Mouse (Mus musculus) urinary bladder, postnatal 4 days (tissue): ENCODE results near the gene Gp5.
A peak's percentile ranks its signal among the peaks of the same experiment; 100 is the strongest.

ENCODE experiments used
- DNase-seq, 2 experiments: peaks; one replicate each; pipeline ENCODE4 v3.0.0; 2021 to 2022; ENCODE audit warnings: low spot score in 2 of 2

Gp5 gene

GRCm38 (mm10) chr16:30278406-30278805 is 32.2 kb downstream of the Gp5 start:
- DNase-seq = no peak

DNA sequence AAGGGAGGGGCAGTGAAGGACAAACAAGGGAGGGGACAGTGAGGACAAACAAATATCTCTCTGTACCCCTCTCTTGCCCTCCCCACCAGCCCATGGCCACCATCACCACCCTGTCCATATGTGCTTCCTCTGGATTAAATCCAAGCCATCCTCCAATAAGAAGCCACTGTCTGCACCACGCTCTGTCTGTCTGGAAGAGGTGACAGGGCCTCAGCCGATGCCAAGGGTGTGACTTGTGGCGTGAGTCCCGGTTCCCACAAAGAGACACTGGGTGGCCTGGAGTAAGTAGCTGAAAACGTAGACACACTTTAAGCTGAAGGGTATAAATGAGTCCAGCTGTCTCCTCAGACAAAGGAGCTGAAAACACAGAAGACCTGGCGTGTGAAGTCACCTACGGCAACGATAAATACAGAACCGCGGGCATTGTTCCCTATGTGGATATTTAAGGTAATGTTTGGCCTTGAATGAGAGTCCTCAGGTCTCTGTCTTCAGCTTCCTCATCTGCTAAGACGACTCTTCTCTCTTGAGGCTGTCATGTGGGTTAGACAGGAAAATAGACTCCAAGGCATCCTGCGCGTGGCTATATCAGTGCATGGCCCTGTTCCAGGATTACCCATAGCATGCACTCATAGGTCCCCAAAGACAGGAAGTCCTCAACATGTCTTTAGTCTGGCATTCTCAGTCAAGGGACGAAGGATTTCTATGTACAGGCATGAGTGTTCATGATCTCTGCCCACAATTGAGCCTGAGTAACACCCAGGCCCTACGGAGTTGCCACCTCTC is 34.8 kb downstream of the Gp5 start:
- DNase-seq = no peak

DNA sequence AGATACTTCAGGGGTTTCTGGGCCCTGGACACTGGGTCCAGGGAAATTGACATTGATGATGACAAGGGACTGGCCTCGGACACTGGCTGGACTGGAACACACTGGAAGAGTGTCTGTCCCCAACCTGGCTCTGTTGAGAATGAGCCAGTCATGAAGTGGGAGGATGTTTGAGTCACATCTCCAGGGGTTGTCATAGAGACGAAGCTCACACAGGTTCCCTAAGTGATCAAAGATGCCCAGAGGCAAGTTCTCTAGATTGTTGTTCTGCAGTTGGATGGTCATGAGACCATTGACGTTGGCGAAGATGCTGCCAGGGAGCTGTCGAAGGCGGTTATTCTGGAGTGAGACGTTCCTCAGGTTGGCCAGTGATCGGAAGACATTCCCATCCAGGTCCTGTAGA is 37.5 kb downstream of the Gp5 start:
- no peak for DNase-seq

DNA sequence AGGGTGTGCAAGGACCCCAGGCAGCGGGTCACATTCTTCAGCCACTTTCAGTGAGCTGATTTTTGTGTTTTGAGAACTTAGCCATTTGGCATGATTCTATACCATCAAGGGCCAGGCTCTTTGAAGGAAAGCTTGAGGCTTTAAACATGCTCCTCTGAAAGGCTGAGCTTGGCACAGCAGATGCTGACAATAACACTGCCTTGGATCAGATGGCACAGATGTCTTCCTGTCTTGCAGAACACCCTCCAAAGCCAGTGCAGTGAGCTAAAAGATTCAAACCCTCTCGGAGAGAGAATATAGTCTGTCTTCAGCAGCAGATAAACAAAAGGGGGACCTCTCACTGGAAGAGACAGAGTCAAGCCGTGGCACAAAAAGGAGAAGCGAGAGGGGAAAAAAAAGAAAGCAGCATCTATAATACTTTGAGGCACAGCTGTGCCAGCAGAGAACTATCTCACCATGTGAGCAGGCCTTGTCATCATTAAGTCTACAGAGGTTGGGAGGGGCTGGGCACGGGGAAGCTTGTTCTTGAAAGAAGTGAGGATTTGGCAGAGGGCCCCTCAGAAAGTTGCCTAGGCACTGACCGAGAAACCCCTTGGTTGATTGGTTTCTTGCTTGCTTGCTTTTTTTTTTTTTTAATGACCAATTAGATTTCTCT is 38.5 kb downstream of the Gp5 start:
- DNase-seq = no peak

DNA sequence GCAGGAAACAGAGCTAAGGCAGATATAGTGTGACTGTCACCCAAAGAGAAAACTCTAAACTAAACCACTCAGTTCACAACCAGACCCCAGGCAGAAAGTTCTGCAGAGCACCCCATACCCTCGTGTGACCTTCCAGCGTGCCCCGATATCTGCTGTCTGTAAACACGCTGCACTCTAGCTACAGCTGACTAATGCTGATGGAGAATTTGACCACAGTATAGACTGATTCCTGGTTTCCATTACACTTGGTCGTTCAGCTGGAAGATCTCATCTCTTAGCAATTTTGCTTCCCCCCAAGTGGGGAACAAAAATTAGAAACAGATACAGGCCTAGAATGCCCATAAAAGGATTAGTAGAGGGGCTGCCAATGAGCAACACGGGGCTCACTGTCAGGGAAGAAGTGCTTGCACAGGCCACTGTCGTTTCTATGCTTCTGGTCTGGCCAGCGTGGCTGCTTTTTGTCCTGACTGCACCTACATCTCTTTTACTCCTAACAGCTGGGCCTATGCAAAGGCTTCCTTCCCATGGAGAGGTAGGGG is 39.3 kb downstream of the Gp5 start:
- DNase-seq = no peak

- DNase-seq = no peak
Observed at GRCm38 (mm10) chr16:30267359-30267758, 43.2 kb downstream of the Gp5 start, which contains the start of gene Cpn2. Gene Cpn2 (minus strand): TSS chr16:30267499.

GRCm38 (mm10) chr16:30266561-30266960 is 44.0 kb downstream of the Gp5 start:
- DNase-seq = no peak

- no peak for DNase-seq
Observed at GRCm38 (mm10) chr16:30265611-30266010, 45.0 kb downstream of the Gp5 start.

- no peak for DNase-seq
Observed at GRCm38 (mm10) chr16:30263156-30263555, 47.4 kb downstream of the Gp5 start.

- peak; percentile 37 to 78 for DNase-seq
Observed at GRCm38 (mm10) chr16:30262664-30263063, 47.9 kb downstream of the Gp5 start.

DNA sequence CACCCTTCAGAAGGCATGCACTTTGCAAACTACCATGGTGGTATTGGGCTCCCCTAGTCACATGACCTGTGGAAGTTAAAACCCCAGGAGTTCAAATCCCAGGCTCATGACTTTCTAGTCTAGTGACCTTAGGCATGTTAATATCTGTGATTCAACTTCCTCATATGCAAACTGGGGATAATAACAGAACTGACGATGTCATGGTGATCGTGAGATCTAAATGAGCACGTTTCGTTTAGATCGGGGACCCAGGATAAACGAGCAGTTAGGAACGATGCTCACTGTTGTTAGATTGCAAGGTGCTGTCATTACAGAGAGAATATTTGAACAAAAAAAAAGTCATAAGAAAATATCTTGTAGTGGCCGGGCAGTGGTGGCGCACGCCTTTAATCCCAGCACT is 48.4 kb downstream of the Gp5 start:
- DNase-seq = no peak

- no peak for DNase-seq
Observed at GRCm38 (mm10) chr16:30261341-30261740, 49.2 kb downstream of the Gp5 start.

DNA sequence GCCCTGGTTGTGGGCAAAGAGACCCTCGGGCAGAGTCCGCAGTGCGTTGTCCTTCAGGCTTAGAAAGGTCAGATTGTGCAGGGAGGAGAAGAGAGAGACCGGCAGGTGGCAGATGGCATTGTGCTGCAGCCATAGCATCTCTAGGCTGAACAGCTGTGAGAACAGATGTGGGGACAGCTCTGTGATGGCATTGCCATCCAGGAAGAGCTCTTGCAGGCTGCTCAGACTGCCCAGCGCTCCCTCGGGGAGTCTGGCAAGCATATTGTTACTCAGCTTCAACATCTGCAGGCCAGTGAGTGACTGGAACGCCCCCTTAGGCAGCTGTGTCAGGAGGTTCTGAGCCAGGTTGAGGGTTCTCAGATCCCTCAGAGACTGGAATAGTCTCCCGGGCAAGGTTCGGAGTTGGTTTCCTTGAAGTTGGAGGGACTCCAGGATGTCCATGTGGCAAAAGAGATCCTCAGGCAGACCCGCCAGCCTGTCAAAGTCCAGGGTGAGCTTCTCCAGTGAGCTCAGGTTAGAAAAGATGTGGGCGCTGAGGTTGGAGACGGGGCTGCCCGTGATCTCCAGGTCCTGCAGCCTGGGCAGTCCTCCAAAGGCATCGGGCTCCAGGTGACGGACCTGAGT is 50.5 kb downstream of the Gp5 start:
- no peak for DNase-seq

DNA sequence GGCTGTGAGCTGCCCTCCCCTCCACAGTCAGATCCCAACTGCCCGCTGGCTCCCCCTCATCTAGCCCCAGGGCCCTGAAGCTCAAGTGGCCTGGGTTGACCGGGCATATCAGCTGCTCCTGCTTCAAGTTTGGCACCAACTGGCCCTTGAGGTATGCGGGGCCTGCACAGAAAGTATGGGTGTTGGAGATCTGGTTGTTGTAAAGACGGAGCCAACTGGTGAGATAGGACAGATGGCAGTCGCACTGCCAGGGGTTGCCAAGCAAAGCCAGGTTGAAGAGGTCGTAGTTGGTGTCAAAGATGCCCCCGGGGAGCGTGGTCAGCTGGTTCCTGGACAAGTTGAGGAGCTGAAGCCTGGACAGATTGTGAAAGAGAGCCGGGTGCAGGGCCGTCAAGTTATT is 51.1 kb downstream of the Gp5 start:
- no peak for DNase-seq

- DNase-seq = no peak
Observed at GRCm38 (mm10) chr16:30258441-30258840, 52.1 kb downstream of the Gp5 start.

- DNase-seq = no peak
Observed at GRCm38 (mm10) chr16:30257718-30258117, 52.9 kb downstream of the Gp5 start.
